Mouse (Mus musculus): ENCODE measurements around the gene Nfs1. TPM values are rescaled to one million over a fixed set of nuclear protein-coding genes. Genes with fewer than 3 reads are reported as not detected.

Gene Nfs1
- total and polyA plus RNA-seq, 3 experiments = 51.3 to 72.1 (median 58.6) TPM

- H3K79me2 ChIP-seq (replicated peaks; ENCODE audit: control insufficient read depth, extremely low read depth, insufficient read depth, poor library complexity, severe bottlenecking) = peaks cover 12% of the 10 kb centered on the region; the same call in 1 of the 2 replicates
- H3K27me3 ChIP-seq (replicated peaks) = no peaks in the 10 kb centered on the region
- H3K9ac ChIP-seq (ENCODE audit: insufficient read depth, low read depth) = peak overlapping the region; percentile 69
- no peak for TF ChIP-seq ZKSCAN1 (IDR thresholded peaks at IDR 0.05; ENCODE audit: borderline replicate concordance, low read depth, low read length)
- TF ChIP-seq CTCF (conservative IDR thresholded peaks at IDR 0.05 in 1 of 2, IDR thresholded peaks at IDR 0.05 in 1 of 2; ENCODE audit: low read depth in 2 of 2, low read length in 2 of 2) = peak in 1 of 2 experiments; percentile 33; a peak in 3 of 4 replicates
- TF ChIP-seq IRF4 (IDR thresholded peaks at IDR 0.05; ENCODE audit: low read depth, low read length) = no peak
- TF ChIP-seq MEF2A (IDR thresholded peaks at IDR 0.05; ENCODE audit: borderline replicate concordance, low read depth, low read length) = no peak
- in situ Hi-C loops (cut with MboI; ENCODE audit: low pct_ligation_motif_present, low pct_unique_long_range_greater_than_20kb, low sequenced_read_pairs) (loop anchor here (25.0 kb wide), 1 partner anchor 306 kb away; the partner anchor contains the start of genes Eif6 and Fam83c), dilution Hi-C loops (cut with MboI; ENCODE audit: extremely low pct_ligation_motif_present, extremely low pct_unique_long_range_greater_than_20kb, low sequenced_read_pairs) (no loop called here)
- peak overlapping the region; percentile 98; the same call in 1 of the 2 replicates for H3K4me2 ChIP-seq (ENCODE audit: insufficient read depth, low read depth, poor library complexity, severe bottlenecking)
- H3K36me3 ChIP-seq (replicated peaks in 1 of 2; ENCODE audit: control insufficient read depth in 1 of 2, insufficient read depth in 1 of 2, low read length in 1 of 2) = peaks cover 33 to 49% of the 10 kb centered on the region in 2 experiments
- no peak for DNase-seq (ENCODE audit: extremely low read depth)
- H3K4me3 ChIP-seq (replicated peaks in 1 of 3; ENCODE audit: low read depth in 2 of 3, low read length in 2 of 3, poor library complexity in 1 of 3) = peak overlapping the region in 2 of 3 experiments; percentile 52 to 82
- H3K4me1 ChIP-seq (ENCODE audit: control insufficient read depth in 1 of 2, insufficient read depth in 2 of 2) = peaks cover 0 to 15% of the 10 kb centered on the region in 2 experiments; a peak in 2 of 4 replicates
- no peaks in the 10 kb centered on the region for H3K9me3 ChIP-seq (replicated peaks; ENCODE audit: low read length)
- H3K27ac ChIP-seq (ENCODE audit: insufficient read depth, low read depth) = no peak overlapping the region
Observed at GRCm38 (mm10) chr2:156142820-156143219, 1.2 kb downstream of the Nfs1 start.

- TF ChIP-seq MYC (IDR thresholded peaks at IDR 0.05; ENCODE audit: low read depth, low read length) = no peak
- no peak for TF ChIP-seq BHLHE40 (IDR thresholded peaks at IDR 0.05; ENCODE audit: low read depth, low read length)
- no peak for TF ChIP-seq UBTF (IDR thresholded peaks at IDR 0.05; ENCODE audit: low read depth, low read length)
- peak; percentile 58 for TF ChIP-seq RAD21 (IDR thresholded peaks at IDR 0.05; ENCODE audit: low read depth, low read length)
- TF ChIP-seq USF1 (IDR thresholded peaks at IDR 0.05; ENCODE audit: low read depth, low read length) = no peak
- no peak for TF ChIP-seq NELFE (IDR thresholded peaks at IDR 0.05; ENCODE audit: low read depth, low read length)
- no peak for TF ChIP-seq KAT2A (IDR thresholded peaks at IDR 0.05; ENCODE audit: insufficient replicate concordance, low read length)
- no peak for TF ChIP-seq CHD1 (IDR thresholded peaks at IDR 0.05; ENCODE audit: low read depth, low read length)
- peak in 1 of 2 experiments; percentile 58; a peak in 2 of 4 replicates for TF ChIP-seq CTCF (conservative IDR thresholded peaks at IDR 0.05 in 1 of 2, IDR thresholded peaks at IDR 0.05 in 1 of 2; ENCODE audit: low read depth in 2 of 2, low read length in 2 of 2)
- TF ChIP-seq JUN (IDR thresholded peaks at IDR 0.05; ENCODE audit: insufficient read depth, low read depth, low read length) = no peak
- DNase-seq (ENCODE audit: extremely low read depth) = no peak
- dilution Hi-C loops (cut with MboI; ENCODE audit: extremely low pct_ligation_motif_present, extremely low pct_unique_long_range_greater_than_20kb, low sequenced_read_pairs) = no loop called here
- in situ Hi-C loops (cut with MboI; ENCODE audit: low pct_ligation_motif_present, low pct_unique_long_range_greater_than_20kb, low sequenced_read_pairs) = loop anchor here (10.0 to 25.0 kb wide), 2 partner anchors 171 to 298 kb away; partner anchors contain the start of genes Eif6 and Fam83c
- H3K79me2 ChIP-seq (replicated peaks; ENCODE audit: control insufficient read depth, extremely low read depth, insufficient read depth, poor library complexity, severe bottlenecking) = no peaks in the 10 kb centered on the region; the same call in 1 of the 2 replicates
- H3K9me3 ChIP-seq (replicated peaks; ENCODE audit: low read length) = no peaks in the 10 kb centered on the region
- no peaks in the 10 kb centered on the region for H3K4me1 ChIP-seq (ENCODE audit: control insufficient read depth in 1 of 2, insufficient read depth in 2 of 2)
- H3K27me3 ChIP-seq (replicated peaks) = no peaks in the 10 kb centered on the region
- no peak overlapping the region for H3K4me2 ChIP-seq (ENCODE audit: insufficient read depth, low read depth, poor library complexity, severe bottlenecking)
- H3K4me3 ChIP-seq (replicated peaks in 1 of 3; ENCODE audit: low read depth in 2 of 3, low read length in 2 of 3, poor library complexity in 1 of 3) = no peak overlapping the region
- peaks cover 41 to 72% of the 10 kb centered on the region in 2 experiments for H3K36me3 ChIP-seq (replicated peaks in 1 of 2; ENCODE audit: control insufficient read depth in 1 of 2, insufficient read depth in 1 of 2, low read length in 1 of 2)
- H3K27ac ChIP-seq (ENCODE audit: insufficient read depth, low read depth) = no peak overlapping the region
- no peak overlapping the region for H3K9ac ChIP-seq (ENCODE audit: insufficient read depth, low read depth)
Observed at GRCm38 (mm10) chr2:156135695-156136094, 8.3 kb downstream of the Nfs1 start.

Data from CH12.LX (cell line).